Mouse (Mus musculus) naive thymus-derived CD4-positive, alpha-beta T cell, adult 5 months (primary cell): ENCODE measurements around the gene Ccl22. TPM values are rescaled to one million over a fixed set of nuclear protein-coding genes. Genes with fewer than 3 reads are reported as not detected.

ENCODE experiments used
- polyA plus RNA-seq: library from polyadenylated mRNA; unstranded; fragments of 100-300 nt; shearing (Covaris generic); gene quantifications from one replicate; pipeline ENCODE4 v1.2.1, GENCODE M21; 2017

The Ccl22 gene
- not detected for polyA plus RNA-seq

DNA sequence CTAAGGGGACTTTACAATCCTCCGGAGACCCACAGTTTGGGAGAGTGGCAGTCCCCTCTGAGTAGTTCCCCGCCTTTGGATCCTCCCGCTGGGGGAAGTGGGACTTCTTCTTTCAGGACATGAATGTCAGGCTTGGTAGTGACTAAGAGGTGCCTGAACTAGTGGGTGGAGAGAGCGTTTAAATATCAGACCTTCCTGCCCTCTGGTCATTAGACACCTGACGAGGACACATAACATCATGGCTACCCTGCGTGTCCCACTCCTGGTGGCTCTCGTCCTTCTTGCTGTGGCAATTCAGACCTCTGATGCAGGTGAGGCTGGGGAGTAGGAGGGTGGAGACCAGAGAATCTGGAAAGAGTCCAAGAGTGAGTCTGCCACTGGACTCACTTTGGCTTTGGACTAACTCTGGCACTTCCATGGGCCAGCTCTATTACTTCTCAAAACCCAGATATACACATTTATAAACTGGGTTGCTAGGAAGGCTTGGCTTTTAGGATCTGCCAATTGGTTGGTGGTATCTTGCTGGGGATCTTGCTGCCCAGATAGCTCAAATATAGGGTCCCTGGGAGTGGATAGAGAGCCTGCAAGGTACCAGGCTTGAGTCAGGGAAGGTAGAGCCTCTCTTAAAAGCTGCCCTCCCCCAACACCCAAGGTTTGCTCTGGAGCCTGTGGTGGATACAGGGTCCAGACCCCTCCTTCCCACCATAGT lies at the start of gene Ccl22:
Ccl22 (plus strand) TSS at position 115 of the 709 bp plus-strand sequence.

DNA sequence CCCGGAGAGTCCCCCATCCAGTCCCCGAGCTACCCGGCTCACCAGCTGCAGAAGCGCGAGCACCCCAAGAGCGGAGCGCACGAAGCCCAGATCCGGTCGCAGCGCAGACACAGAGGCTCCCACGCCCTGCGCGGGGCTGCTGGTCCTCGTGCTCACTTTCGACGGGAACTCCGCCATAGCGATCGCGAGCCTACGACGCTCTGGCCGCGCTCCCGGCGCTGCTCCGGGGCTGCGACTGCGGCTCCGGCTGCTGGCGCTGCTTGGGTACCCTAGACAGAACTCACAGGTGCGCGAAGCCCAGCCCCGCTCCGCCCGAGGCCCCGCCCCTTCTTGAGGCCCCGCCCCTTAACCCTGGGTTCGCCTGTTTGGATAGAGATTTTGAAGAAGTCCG lies 49.4 kb upstream of the Ccl22 start, which contains the start of gene Pllp:
Pllp (minus strand) TSS at position 285 of the 391 bp plus-strand sequence.

DNA sequence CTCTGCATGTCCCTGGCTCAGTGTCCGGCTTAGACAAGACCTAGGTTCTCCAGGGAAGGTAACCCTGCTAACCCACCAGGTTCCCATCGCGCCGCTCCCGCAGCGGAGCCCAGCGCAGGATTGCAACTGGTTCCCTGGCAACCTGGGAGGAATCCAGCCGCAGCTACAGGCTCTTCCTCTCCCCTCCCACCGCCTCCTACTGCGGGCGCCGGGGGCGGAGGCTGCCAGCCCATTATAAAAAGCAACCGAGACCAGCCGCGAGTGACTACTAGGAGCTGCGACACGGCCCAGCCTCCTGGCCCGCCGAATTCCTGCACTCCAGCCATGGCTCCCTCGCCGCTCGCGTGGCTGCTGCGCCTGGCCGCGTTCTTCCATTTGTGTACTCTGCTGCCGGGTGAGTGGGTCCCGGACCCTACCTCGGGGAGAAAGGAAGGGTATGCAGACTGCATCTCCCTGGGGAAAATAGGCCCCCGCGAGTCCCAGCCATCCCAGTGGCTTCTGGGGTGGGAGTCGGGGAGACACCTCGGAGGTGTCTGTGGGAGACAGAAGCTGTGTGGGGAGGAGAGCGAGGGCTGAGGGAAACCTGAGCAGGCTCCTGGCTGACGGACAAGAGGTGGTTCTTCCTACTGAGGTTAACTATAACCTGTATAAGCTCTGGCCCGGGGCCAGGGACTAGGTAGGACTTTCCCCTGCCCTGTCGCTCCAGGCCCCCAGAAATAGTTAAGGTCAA lies 26.7 kb downstream of the Ccl22 start, which contains the start of gene Cx3cl1:
Cx3cl1 (plus strand) TSS at position 69 of the 730 bp plus-strand sequence.

Other genes starting within 250 kb of the Ccl22 start
- 2.2 TPM for gene Cpne2, start 212.6 kb upstream of the Ccl22 start, polyA plus RNA-seq
- gene Rspry1, start 143.7 kb upstream of the Ccl22 start, polyA plus RNA-seq = 49.4 TPM
- gene Fam192a, start 143.6 kb upstream of the Ccl22 start, polyA plus RNA-seq = 63.3 TPM
- 250 TPM for gene Arl2bp, start 79.0 kb upstream of the Ccl22 start, polyA plus RNA-seq
- 0.30 TPM for gene Pllp, start 49.3 kb upstream of the Ccl22 start, polyA plus RNA-seq
- gene Cx3cl1, start 26.4 kb downstream of the Ccl22 start, polyA plus RNA-seq = not detected
- gene Ccl17, start 64.9 kb downstream of the Ccl22 start, polyA plus RNA-seq = not detected
- 44.9 TPM for gene Coq9, start 92.7 kb downstream of the Ccl22 start, polyA plus RNA-seq
- gene Ciapin1, start 92.8 kb downstream of the Ccl22 start, polyA plus RNA-seq = 86.0 TPM
- gene Polr2c, start 111.9 kb downstream of the Ccl22 start, polyA plus RNA-seq = 88.2 TPM
- gene Dok4, start 130.7 kb downstream of the Ccl22 start, polyA plus RNA-seq = 1.6 TPM
- gene Ccdc102a, start 172.5 kb downstream of the Ccl22 start, polyA plus RNA-seq = 1.2 TPM
- 0.98 TPM for gene Adgrg5, start 178.1 kb downstream of the Ccl22 start, polyA plus RNA-seq
- gene Adgrg1, start 229.2 kb downstream of the Ccl22 start, polyA plus RNA-seq = 0.16 TPM